Mouse (Mus musculus): ENCODE measurements around the gene Ubr7.

GRCm38 (mm10) chr12:102723861-102724260, 33.9 kb upstream of the Ubr7 start:
- TF ChIP-seq CTCF (conservative IDR thresholded peaks at IDR 0.05 in 1 of 2, IDR thresholded peaks at IDR 0.05 in 1 of 2; ENCODE audit: low read depth in 2 of 2, low read length in 2 of 2) (no peak), EP300 (IDR thresholded peaks at IDR 0.05; ENCODE audit: low read length) (no peak), TBP (conservative IDR thresholded peaks at IDR 0.05; ENCODE audit: low read depth, low read length) (no peak), NRF1 (IDR thresholded peaks at IDR 0.05; ENCODE audit: low read depth, low read length) (no peak), RAD21 (IDR thresholded peaks at IDR 0.05; ENCODE audit: low read depth, low read length) (no peak), MEF2A (IDR thresholded peaks at IDR 0.05; ENCODE audit: borderline replicate concordance, low read depth, low read length) (no peak), POLR2AphosphoS2 (IDR thresholded peaks at IDR 0.05; ENCODE audit: low read depth, low read length) (no peak), MXI1 (IDR thresholded peaks at IDR 0.05; ENCODE audit: low read depth, low read length) (no peak), BHLHE40 (IDR thresholded peaks at IDR 0.05; ENCODE audit: low read depth, low read length) (no peak), MAX (IDR thresholded peaks at IDR 0.05; ENCODE audit: low read length) (no peak), POLR2A (IDR thresholded peaks at IDR 0.05; ENCODE audit: low read depth, low read length) (no peak)

All from CH12.LX (cell line).